Mouse (Mus musculus) gastrocnemius, postnatal 25 days (tissue): ENCODE measurements around the gene Tshz2. TPM values are rescaled to one million over a fixed set of nuclear protein-coding genes. Genes with fewer than 3 reads are reported as not detected.
A peak's percentile ranks its signal among the peaks of the same experiment; 100 is the strongest.

ENCODE experiments used
- DNase-seq: peaks from one replicate; pipeline ENCODE4 v3.0.0; 2022
- total RNA-seq, 2 experiments: library from RNA; stranded (reverse); gene quantifications; 1 replicate in 1 of 2; 2 replicates in 1 of 2; pipeline ENCODE4 v1.2.3; 2021

The Tshz2 gene
- total RNA-seq, 2 experiments from 2014 or later: 11.5 to 13.7 TPM

- DNase-seq: no peak
These were observed 417.8 kb downstream of the Tshz2 start for GRCm38 (mm10) chr2:170050651-170051050.

DNA sequence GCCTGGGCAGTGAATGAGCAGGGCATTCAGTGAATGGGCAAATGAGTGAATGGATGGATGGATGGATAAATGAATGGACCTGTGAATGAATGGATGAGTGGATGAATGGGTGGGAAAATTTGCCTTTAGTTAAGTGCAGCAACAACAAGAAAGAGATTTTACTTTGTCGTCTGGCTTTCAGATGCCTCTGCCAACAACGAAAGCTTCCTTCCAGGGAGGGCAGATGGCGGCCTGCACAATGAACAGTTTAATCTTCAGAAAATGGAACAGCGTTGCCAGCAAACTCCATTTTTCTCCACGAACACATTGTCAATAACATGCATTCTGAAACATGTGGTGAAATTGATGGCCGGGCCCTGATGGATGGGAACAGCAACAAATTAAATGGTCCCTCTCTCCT is 418.6 kb downstream of the Tshz2 start:
- no peak for DNase-seq

- DNase-seq: no peak
These were observed 422.1 kb downstream of the Tshz2 start for GRCm38 (mm10) chr2:170054943-170055342.

DNA sequence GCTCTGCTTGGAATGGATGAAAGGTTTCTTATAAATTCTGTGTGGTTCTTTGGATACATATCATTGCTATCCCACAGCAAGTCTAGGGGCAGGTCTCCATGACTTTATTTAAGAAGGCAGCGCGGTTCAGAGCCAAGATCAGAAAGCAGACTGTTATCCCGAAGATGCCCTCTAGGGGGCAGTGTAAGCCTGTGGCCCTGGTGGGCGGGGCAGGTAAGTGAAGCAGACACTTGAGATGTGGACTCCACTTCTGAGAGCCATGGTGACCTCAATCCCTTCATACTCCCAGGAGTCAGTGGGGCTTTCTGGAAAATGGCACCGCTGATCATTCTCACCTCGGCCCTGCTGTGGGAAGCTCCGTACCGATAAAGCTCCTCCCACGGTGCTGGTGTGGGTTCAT is 422.6 kb downstream of the Tshz2 start:
- peak; percentile 29 for DNase-seq

- DNase-seq: peak; percentile 44
These were observed 426.0 kb downstream of the Tshz2 start for GRCm38 (mm10) chr2:170058774-170059173.

DNA sequence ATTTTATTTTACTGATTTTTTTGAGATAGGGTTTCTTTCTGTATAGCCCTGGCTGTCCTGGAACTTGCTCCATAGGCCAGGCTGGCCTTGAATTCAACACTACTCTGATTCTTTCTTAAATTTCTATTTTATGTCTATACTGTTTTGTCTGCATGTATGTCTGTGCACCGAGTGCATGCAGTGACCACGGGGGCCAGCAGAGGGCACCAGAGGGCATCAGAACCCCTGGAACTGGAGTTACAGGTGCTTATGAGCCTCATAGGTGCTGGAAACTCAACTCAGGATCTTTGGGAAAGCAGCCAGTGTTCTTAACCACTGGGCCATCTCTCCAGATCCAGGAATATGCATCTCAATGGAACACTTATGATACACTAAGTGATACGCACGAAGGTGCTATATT is 427.3 kb downstream of the Tshz2 start:
- no peak for DNase-seq

DNA sequence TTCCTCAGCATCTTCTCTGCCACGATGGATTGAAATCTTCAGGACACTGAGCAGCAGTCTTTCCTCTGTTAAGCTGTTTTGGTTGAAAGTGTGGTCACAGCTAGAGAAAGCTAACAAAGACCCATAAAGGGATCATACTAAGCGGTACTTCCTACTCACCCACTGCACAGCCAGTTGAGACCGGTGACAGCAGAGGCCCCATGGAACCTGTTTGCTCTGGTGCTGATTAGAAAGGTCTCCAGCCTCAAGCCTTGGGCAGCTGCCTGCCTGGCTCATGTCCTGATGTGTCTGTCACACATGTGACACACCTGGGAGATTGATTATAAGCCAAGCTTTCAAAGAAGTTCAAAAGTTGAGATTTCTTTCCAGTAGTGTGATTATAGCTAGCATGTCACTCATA is 429.6 kb downstream of the Tshz2 start:
- no peak for DNase-seq

GRCm38 (mm10) chr2:170069976-170070375 is 437.2 kb downstream of the Tshz2 start:
- DNase-seq: peak; percentile 46

GRCm38 (mm10) chr2:170070641-170071241 is 437.9 kb downstream of the Tshz2 start:
- DNase-seq: peak; percentile 38

GRCm38 (mm10) chr2:170076941-170077490 is 444.2 kb downstream of the Tshz2 start:
- no peak for DNase-seq

DNA sequence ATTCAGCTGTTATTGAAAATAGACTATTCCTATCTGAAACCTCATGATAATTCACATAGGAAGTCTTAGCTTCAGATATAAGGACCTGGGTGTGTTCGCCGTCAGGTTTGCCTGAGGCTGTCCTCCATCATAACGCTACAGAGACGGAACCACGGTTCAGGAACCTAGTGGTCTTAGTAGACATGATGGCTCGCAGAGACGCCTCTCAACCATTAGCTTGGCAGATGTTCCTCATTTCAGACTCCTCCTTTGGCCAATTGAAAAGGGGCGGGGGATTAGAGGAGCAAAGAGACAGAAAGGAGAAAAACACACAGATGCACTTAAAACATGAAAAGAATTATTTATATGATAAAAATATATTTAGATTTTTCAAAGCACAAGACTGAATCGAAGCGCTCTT is 445.2 kb downstream of the Tshz2 start:
- DNase-seq: no peak

DNA sequence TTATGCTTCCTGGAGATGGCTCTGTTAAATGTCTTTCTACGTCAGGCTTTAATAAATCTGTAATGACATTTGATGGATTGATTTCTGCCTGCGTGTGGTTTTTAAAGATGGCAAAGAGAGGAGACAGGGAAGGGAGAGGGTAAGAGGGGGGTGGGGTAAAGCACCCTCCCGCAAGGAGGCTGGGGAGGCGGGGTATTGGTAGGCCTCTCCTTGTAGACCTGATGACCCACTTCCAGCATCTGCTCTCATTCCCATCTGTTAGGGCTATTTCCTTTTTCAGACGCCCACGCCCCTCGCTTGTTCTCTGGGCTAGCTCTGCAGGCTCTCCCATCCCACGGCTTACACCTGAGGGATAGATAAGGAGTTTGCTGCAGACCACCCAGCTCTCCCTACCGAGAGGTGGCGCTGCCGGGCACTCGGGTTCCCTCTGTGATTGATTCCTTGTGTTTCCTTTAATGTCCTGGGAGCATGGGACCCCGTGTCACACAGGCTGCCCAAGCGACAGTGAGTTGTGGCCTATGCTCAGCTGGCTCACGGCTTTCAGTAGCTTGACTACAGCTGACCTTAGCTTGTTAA is 445.7 kb downstream of the Tshz2 start:
- no peak for DNase-seq

DNA sequence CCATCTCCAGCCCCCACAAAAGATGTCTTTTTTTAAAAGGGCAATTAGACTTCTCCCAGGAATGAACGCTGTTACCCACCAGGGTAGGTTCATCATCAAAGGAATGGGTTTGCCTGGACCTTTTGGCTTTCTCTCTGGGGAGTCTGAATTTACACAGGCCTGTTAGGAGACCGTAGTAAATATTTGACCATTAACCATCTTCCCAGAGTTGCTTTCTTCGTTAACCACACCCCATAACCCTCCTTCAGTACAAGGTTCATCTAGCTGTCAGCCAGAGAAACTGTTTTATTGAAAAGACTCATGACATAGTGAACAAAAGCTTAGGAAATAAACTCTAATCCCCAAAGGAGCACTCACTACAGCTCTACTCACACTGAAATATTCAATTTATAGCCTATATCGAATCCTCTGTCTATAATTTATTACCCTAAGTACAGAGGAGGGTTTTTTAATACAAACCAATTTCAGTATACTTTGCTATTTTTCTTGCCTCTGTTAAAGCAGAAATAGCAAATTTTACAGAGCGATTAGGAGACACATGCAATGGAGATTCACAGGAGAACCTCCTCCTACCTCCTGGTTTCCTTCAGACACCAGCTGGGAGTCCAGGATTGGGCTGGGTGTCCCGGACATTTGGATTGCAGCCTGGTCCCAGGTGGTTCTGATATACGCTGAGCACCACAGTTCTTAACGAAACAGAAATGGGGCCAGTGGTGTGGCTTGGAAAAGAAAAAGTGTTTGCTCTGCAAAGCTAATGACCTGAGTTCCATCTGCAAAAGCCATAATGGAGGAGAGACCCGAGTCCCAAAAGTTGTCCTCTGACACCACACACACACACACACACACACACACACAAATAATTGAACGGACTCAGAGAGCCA is 459.0 kb downstream of the Tshz2 start:
- no peak for DNase-seq

GRCm38 (mm10) chr2:170094220-170094619 is 461.4 kb downstream of the Tshz2 start:
- no peak for DNase-seq

DNA sequence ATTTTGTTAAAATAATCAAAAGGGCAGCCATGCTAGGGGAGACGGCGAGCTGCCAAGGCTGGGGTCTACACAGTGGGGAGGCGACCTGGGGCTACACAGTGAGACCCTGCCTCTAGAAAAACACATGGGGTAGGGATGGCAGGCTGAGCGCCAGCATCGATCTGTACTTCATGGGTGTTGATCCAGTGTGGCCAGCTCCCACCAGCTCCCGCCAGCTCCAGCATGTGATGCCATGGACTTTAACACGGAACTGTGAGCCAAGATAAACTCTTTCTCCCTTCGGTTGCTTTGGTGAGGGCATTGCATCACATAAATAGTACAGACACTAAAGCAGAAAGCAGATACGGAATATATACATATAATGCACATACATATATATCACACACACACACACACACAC is 462.1 kb downstream of the Tshz2 start:
- no peak for DNase-seq

GRCm38 (mm10) chr2:170101132-170101531 is 468.3 kb downstream of the Tshz2 start:
- peak; percentile 72 for DNase-seq

DNA sequence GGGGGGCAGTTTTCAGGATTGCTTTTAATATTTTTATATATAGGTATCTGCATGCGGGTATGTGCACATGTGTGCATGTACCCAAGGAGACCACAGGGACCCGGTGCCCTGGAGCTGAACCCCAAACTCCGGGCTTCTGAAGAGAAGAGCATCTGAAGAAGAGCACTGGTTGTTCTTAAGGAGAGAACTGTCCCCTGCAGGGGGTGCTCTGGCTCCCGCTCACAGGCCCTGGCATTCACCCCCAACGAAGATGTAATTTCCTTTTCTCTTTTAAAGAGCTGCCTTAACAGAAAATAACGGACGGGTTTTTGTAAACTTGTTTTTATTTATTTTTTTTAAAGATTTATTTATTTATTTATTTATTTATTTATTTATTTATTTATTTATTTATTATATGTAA is 469.1 kb downstream of the Tshz2 start:
- no peak for DNase-seq

GRCm38 (mm10) chr2:170103341-170103740 is 470.5 kb downstream of the Tshz2 start:
- no peak for DNase-seq

DNA sequence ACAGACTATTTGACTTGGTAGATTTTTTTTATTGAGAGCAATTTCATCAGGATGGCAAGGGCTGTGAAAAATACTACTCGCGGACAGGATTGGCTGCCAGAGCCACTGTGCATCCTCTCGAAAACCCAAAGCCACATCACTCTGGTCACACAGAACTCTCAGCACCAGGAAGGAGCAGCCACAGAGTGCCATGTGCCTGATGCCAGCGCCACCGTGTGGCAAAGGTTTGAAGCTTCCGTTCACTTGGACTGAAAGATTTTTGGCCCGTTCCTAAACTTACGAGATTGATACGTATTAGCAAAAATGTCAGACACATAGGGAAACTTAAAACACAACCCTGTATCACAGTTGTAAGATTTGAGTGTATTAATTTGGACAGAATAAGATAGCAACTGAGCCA is 471.0 kb downstream of the Tshz2 start:
- DNase-seq: no peak

DNA sequence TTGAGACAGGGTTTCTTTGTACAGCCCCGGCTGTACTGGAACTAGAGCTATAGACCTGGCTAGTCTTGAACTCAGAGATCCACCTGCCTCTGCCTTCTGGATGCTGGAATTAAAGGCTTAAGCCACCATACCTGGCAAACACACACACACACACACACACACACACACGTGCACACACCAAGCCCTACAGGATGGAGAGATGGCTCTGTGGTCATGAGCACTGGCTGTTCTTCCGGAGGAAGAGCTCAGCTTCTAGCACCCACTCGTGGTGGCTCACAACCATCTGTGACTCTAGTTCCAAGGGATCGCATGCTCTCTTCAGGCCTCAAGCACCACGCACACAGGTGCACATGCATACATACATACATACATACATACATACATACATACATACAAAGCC is 471.6 kb downstream of the Tshz2 start:
- no peak for DNase-seq

DNA sequence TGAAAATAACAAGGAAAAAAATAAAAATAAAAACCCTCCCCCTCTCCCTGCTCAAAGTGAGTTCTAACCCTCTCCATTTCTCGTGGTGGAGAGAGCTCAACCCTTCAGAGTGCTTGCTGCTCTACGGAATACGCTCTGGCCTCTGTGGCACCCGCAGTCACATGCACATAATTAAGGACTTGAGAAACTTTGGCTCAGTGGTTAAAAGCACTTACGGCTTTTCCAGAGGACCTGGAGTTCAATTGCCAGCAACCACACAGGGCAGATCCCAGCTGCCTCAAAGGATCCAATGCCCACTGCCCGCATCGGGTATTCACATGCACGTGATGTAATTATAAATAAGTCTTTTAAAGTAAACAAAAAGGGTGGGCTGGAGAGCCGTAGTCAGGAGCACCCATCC is 473.2 kb downstream of the Tshz2 start:
- no peak for DNase-seq

GRCm38 (mm10) chr2:170107791-170108190 is 475.0 kb downstream of the Tshz2 start:
- DNase-seq: no peak

- no peak for DNase-seq
These were observed 476.7 kb downstream of the Tshz2 start for GRCm38 (mm10) chr2:170109528-170109927.
